Mouse (Mus musculus): ENCODE measurements at regions not wholly inside any gene's neighbourhood (a gene's known extent, or its start where the extent isn't known, plus 50 kb on each side); places are given as distances from the start of the nearest gene placed in this dataset.

DNA sequence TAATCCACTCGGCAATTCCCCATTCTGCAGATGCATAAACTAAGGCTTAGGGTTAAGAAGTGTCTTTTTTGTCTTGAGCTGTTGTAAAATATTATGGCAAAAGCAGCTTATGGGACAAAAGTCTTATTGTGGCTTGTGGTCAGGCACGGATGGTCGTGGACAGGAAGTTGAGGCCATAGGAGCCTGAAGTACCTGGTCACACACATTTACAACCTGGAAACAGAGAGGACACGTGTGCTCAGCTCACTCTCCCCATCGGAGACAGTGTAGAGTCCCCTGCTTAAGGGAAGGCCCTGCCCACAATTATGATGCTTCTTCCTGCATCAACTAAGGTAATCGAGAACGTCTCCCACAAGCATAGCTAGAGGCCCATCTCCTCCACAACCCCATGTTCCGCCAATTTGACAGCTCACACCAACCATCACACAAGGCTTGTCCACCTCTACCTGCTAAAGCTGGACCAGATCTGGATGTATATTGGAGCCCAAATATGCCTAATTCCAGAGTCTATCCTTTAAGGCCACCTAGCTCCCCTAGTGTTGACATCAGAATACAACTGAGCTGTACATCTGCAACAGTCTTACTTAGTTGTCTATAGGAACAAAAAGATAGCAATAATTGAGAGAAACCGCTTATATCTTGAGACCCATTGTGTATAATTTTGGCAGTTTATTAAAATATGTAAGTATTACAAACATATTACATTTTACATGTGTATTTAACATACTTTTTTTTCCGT, 89.0 kb downstream of the Dyrk2 start:
- no peak for TF ChIP-seq POLR2A (IDR thresholded peaks at IDR 0.05; ENCODE audit: insufficient read depth, low read depth, low read length)
- TF ChIP-seq CTCF (IDR thresholded peaks at IDR 0.05): 0 out of 2 replicates have a peak, but pooled peaks have one; percentile 2
- TF ChIP-seq EP300 (IDR thresholded peaks at IDR 0.05; ENCODE audit: insufficient read depth, low read depth, low read length): no peak
